Mouse (Mus musculus) midbrain, embryonic 16.5 days (tissue): ENCODE measurements at regions not wholly inside any gene's neighbourhood (a gene's known extent, or its start where the extent isn't known, plus 50 kb on each side); places are given as distances from the start of the nearest gene placed in this dataset.

ENCODE experiments used
- ATAC-seq: fragments of 200-750 bp; cut with Nextera tagmentation; 2 replicates; pipeline ENCODE4 v1.8.0; 2017; ENCODE audit warnings: moderate TSS enrichment
- H3K27ac ChIP-seq: fragments of 300-500 bp; sonication (generic); 2 replicates; pipeline ENCODE4 v1.5.1; 2014; ENCODE audit warnings: mild to moderate bottlenecking, low read length, mixed read lengths
- H3K27me3 ChIP-seq: fragments of 300-500 bp; sonication (generic); 2 replicates; pipeline ENCODE4 v1.6.1; 2014; ENCODE audit warnings: low read depth, low read length, mixed read lengths; ENCODE audit not compliant: control insufficient read depth, insufficient read depth
- H3K36me3 ChIP-seq: fragments of 300-500 bp; sonication (generic); 2 replicates; pipeline ENCODE4 v1.6.1; 2014; ENCODE audit warnings: mild to moderate bottlenecking, low read length, moderate library complexity, mixed read lengths; ENCODE audit not compliant: control insufficient read depth, insufficient read depth
- H3K4me1 ChIP-seq: fragments of 300-500 bp; sonication (generic); 2 replicates; pipeline ENCODE4 v1.6.1; 2014; ENCODE audit warnings: mild to moderate bottlenecking, low read length, mixed read lengths; ENCODE audit not compliant: control insufficient read depth, insufficient read depth
- H3K4me2 ChIP-seq: fragments of 300-500 bp; sonication (generic); 2 replicates; pipeline ENCODE4 v1.6.1; 2014; ENCODE audit warnings: mild to moderate bottlenecking, low read length, mixed read lengths
- H3K4me3 ChIP-seq: fragments of 300-500 bp; sonication (generic); 2 replicates; pipeline ENCODE4 v1.5.1; 2014; ENCODE audit warnings: low read depth, mild to moderate bottlenecking, low read length, moderate library complexity, mixed read lengths
- H3K9ac ChIP-seq: fragments of 300-500 bp; sonication (generic); 2 replicates; pipeline ENCODE4 v1.6.1; 2014; ENCODE audit warnings: low read depth, low read length, mixed read lengths
- H3K9me3 ChIP-seq: fragments of 300-500 bp; sonication (generic); replicated peaks from 2 replicates; pipeline ENCODE4 v1.6.1; 2014; ENCODE audit warnings: mild to moderate bottlenecking, low read length, mixed read lengths; ENCODE audit not compliant: control insufficient read depth, poor library complexity, severe bottlenecking
- WGBS: fragments of 180-500 bp; shearing (Covaris S2); extraction: QIAGEN DNeasy Blood & Tissue Kit; methylation state at CpG from one replicate; pipeline ENCODE4 v1.1.7; 2014; 5-methylcytosine and 5-hydroxymethylcytosine counted together

GRCm38 (mm10) chr1:176359992-176360724 is 85.0 kb upstream of the Pld5 start:
- 79% methylated on average over 12 of the region's 12 CpGs for WGBS
- Histone ChIP-seq H3K27me3 (no peaks in the 10 kb centered on the region), H3K4me3 (no peak overlapping the region), H3K9me3 (no peaks in the 10 kb centered on the region), H3K27ac (no peak overlapping the region), H3K36me3 (no peaks in the 10 kb centered on the region), H3K9ac (no peak overlapping the region), H3K4me2 (no peak overlapping the region), H3K4me1 (peaks cover 8% of the 10 kb centered on the region; the same call in 1 of the 2 replicates)
- ATAC-seq, result no peak

- Histone ChIP-seq H3K27me3 (no peaks in the 10 kb centered on the region), H3K4me2 (peak overlapping the region; percentile 34), H3K36me3 (no peaks in the 10 kb centered on the region), H3K27ac (peak overlapping the region; percentile 14; the same call in 1 of the 2 replicates), H3K4me1 (peaks cover 10% of the 10 kb centered on the region; the same call in 1 of the 2 replicates), H3K4me3 (no peak overlapping the region), H3K9me3 (no peaks in the 10 kb centered on the region), H3K9ac (peak overlapping the region; percentile 50; the same call in 1 of the 2 replicates)
- peak; percentile 96 for ATAC-seq
- 19% methylated on average over 12 of the region's 12 CpGs for WGBS
These were observed 80.2 kb upstream of the Pld5 start for GRCm38 (mm10) chr1:176355342-176355741.

- H3K4me1 ChIP-seq, result peaks cover 10% of the 10 kb centered on the region; the same call in 1 of the 2 replicates
- no peaks in the 10 kb centered on the region for H3K27me3 ChIP-seq
- H3K4me3 ChIP-seq, result no peak overlapping the region
- H3K9me3 ChIP-seq, result no peaks in the 10 kb centered on the region
- H3K27ac ChIP-seq, result peak overlapping the region; percentile 14; the same call in 1 of the 2 replicates
- 21% methylated on average over 1 of the region's 1 CpGs for WGBS
- H3K4me2 ChIP-seq, result peak overlapping the region; percentile 34
- no peaks in the 10 kb centered on the region for H3K36me3 ChIP-seq
- ATAC-seq, result no peak
- H3K9ac ChIP-seq, result peak overlapping the region; percentile 50; the same call in 1 of the 2 replicates
These were observed 79.8 kb upstream of the Pld5 start for GRCm38 (mm10) chr1:176354898-176355297.

DNA sequence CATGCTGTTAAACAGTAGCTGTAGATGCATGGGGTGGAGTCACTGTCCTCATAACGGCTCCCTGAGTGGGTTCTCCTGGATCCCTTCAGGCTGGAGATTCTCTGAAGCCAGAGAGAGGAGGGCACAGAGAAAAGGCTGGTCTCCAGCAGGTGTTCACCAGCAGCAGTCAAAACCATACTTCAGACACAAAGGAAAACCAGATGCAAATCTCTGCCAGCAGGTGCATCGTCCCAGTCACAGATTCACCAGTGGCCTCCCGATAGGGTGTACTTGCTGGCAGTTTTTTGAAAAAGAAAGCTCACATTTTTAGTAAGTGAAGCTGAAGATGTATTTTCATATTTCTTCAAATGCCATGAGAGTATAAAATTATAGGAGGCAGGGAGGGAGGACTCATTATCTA is 77.6 kb upstream of the Pld5 start:
- WGBS, result 50% methylated on average over 3 of the region's 3 CpGs

DNA sequence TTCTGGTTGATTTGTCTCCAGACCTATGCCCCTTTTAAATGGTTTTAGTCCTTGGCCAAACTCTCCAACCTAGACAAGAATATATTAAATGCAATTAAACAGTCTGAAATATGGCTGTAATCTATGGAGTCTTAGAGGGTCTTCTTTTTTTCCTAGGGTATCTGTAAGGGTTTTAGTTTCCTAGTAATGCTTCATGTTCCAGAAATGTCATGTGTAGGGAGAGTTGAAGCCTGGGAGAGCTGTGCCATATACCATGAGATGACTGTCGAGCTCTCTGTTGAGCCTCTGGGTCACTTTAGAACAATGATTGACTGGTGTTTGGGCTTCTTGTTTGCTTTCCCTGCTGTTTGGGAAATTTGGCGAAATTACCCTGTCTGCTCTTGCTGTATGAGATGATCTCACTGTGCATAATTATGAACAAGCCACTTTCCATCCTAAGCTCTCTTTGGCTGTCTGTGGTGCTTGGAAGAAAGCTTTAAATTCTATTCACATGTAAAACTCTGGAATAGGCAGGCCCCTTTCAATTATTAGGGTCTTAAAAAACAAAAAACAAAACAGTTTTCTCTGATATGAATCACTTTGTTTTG is 74.9 kb upstream of the Pld5 start:
- WGBS, result 49% methylated on average over 2 of the region's 2 CpGs
- H3K4me2 ChIP-seq, result no peak overlapping the region
- ATAC-seq, result no peak
- H3K27me3 ChIP-seq, result no peaks in the 10 kb centered on the region
- peaks cover 2% of the 10 kb centered on the region; the same call in 1 of the 2 replicates for H3K4me1 ChIP-seq
- H3K4me3 ChIP-seq, result no peak overlapping the region
- no peak overlapping the region for H3K27ac ChIP-seq
- no peaks in the 10 kb centered on the region for H3K36me3 ChIP-seq
- no peaks in the 10 kb centered on the region for H3K9me3 ChIP-seq
- H3K9ac ChIP-seq, result no peak overlapping the region

More for the DNA sequence above, 77.6 kb upstream of the Pld5 start:
- ATAC-seq, result no peak
- no peak overlapping the region for H3K4me2 ChIP-seq
- no peak overlapping the region for H3K9ac ChIP-seq
- peaks cover 10% of the 10 kb centered on the region; the same call in 1 of the 2 replicates for H3K4me1 ChIP-seq
- H3K27me3 ChIP-seq, result no peaks in the 10 kb centered on the region
- H3K36me3 ChIP-seq, result no peaks in the 10 kb centered on the region
- H3K4me3 ChIP-seq, result no peak overlapping the region
- H3K9me3 ChIP-seq, result no peaks in the 10 kb centered on the region
- H3K27ac ChIP-seq, result no peak overlapping the region

DNA sequence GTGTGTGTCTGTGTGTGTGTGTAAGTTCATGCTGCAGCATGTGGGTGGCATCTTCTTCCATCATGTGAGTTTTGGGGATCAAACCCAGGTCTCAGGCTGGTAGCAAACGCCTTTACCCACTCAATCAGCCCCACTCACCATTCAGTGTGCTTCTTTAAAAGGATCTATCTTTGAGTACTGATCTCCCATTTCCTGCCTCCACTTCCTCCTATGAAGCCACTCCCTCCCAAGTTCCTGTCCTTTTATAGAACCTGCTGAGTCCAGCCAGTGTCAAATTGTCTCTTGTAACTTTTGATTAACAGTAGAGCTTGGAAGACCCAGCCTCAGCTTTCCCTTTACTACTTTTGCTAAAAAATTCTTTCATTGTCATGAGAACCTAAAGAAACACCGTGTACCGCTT is 73.0 kb upstream of the Pld5 start:
- Histone ChIP-seq H3K4me1 (no peaks in the 10 kb centered on the region), H3K9ac (no peak overlapping the region), H3K9me3 (no peaks in the 10 kb centered on the region), H3K4me2 (no peak overlapping the region), H3K4me3 (no peak overlapping the region), H3K27me3 (no peaks in the 10 kb centered on the region), H3K36me3 (no peaks in the 10 kb centered on the region), H3K27ac (no peak overlapping the region)
- 78% methylated on average over 3 of the region's 3 CpGs for WGBS
- no peak for ATAC-seq

- no peak overlapping the region for H3K9ac ChIP-seq
- H3K4me1 ChIP-seq, result no peaks in the 10 kb centered on the region
- H3K36me3 ChIP-seq, result no peaks in the 10 kb centered on the region
- WGBS, result 70% methylated on average over 3 of the region's 3 CpGs
- H3K27me3 ChIP-seq, result no peaks in the 10 kb centered on the region
- H3K9me3 ChIP-seq, result no peaks in the 10 kb centered on the region
- no peak for ATAC-seq
- H3K27ac ChIP-seq, result no peak overlapping the region
- H3K4me3 ChIP-seq, result no peak overlapping the region
- H3K4me2 ChIP-seq, result no peak overlapping the region
These were observed 56.2 kb upstream of the Pld5 start for GRCm38 (mm10) chr1:176331344-176331743.
